Mouse (Mus musculus) cerebellum, adult 2 months (tissue): Measurements from ENCODE around the gene Nup188.
A peak's percentile ranks its signal among the peaks of the same experiment; 100 is the strongest.

Experiments
- CTCF ChIP-seq: fragments of 200-500 bp; IDR thresholded peaks from 2 replicates; pipeline ENCODE4 v1.5.1; 2011; ENCODE audit warnings: low read depth, mild to moderate bottlenecking, control low read depth, low read length, moderate library complexity, borderline replicate concordance; ENCODE audit not compliant: insufficient read depth
- POLR2A ChIP-seq: fragments of 200-500 bp; IDR thresholded peaks from 2 replicates; pipeline ENCODE4 v1.6.1; 2011; ENCODE audit warnings: low read length, control low read depth, borderline replicate concordance; ENCODE audit not compliant: insufficient read depth

DNA sequence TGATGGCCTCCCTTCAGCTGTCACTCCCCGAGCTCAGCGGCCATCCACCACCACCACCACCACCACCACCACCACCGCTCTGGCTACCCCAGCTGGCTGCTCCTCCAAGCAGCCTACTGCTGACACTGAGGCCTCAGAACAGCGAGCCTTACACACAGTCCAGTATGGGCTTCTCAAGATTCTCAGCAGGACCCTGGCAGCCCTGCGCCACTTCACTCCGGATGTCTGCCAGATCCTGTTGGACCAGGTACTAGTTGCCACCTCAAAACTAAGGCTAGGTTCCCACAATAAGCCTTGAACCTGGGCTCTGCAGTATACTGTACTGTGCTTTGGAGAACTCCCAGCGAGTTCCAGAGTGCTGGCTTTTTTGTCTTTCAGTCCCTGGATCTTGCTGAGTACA, 56.3 kb downstream of the Nup188 start:
- TF ChIP-seq POLR2A (peak; percentile 18; the same call in 1 of the 2 replicates), CTCF (no peak)
